Mouse (Mus musculus): ENCODE data around the gene Emilin3.

DNA sequence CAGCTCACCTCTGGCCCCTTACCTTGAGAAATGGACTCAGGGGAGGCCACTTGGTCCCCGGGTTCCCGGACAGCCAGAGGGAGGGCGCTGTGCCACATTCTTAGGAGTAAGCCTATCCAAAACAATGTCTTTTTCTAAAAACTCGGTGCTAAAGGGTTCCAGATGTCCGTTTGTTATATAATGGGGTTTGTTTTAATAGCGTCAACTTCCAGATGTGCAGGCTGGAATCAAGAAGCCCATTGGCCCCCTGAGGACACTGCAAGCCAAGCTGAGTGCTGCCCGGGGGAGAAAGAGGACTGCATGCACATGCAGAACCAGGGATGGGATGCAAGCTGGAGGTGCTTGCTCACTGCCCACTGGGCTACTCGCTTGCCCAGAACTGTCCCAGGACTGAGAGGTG lies 20.2 kb upstream of the Emilin3 start:
- no peak for TF ChIP-seq POLR2A (IDR thresholded peaks at IDR 0.05; ENCODE audit: insufficient read depth, low read depth, low read length)
- TF ChIP-seq CTCF (IDR thresholded peaks at IDR 0.05): no peak
- no peak for TF ChIP-seq EP300 (IDR thresholded peaks at IDR 0.05; ENCODE audit: insufficient read depth, low read depth, low read length)

Measured in heart, adult 2 months (tissue).